Comparison of ENCODE assay signal across 29 mouse cellular contexts in genomic region chr3:31464260-31464659, GRCm38 (mm10).
"Had no signal": no experiment of that assay in that cellular context is flagged by ENCODE, and none has a peak within 500 bp of the region (broad histone marks: within the 10 kb centered on the region; RNA-seq: fewer than 3 reads in every experiment).

No protein-coding gene starts in this region.

- H3K27ac ChIP-seq: heart, adult 2 months; heart, embryonic 13.5 days; heart, embryonic 15.5 days; hindbrain, embryonic 13.5 days; hindbrain, embryonic 15.5 days; hindbrain, postnatal 0 days; kidney, embryonic 15.5 days; layer of hippocampus, adult 2 months; limb, embryonic 13.5 days; limb, embryonic 15.5 days; liver, embryonic 13.5 days; liver, embryonic 15.5 days had no signal

- H3K4me2 ChIP-seq: heart, embryonic 11.5 days; heart, embryonic 13.5 days; heart, embryonic 15.5 days; hindbrain, embryonic 13.5 days; hindbrain, embryonic 15.5 days; kidney, embryonic 15.5 days; limb, embryonic 13.5 days; limb, embryonic 15.5 days; liver, embryonic 13.5 days; liver, embryonic 15.5 days had no signal

- H3K36me3 ChIP-seq: heart, embryonic 13.5 days; heart, embryonic 15.5 days; hindbrain, embryonic 13.5 days; hindbrain, embryonic 15.5 days; kidney, embryonic 15.5 days; limb, embryonic 13.5 days; limb, embryonic 15.5 days; liver, embryonic 13.5 days; liver, embryonic 15.5 days had no signal

- H3K27me3 ChIP-seq: heart, embryonic 13.5 days; heart, embryonic 15.5 days; hindbrain, embryonic 13.5 days; hindbrain, embryonic 15.5 days; kidney, embryonic 15.5 days; limb, embryonic 13.5 days; limb, embryonic 15.5 days; liver, embryonic 13.5 days; liver, embryonic 15.5 days had no signal

- H3K4me1 ChIP-seq: heart, embryonic 13.5 days; heart, embryonic 15.5 days; hindbrain, embryonic 13.5 days; kidney, embryonic 15.5 days; limb, embryonic 13.5 days; limb, embryonic 15.5 days; liver, embryonic 13.5 days; liver, embryonic 15.5 days had no signal

- H3K9ac ChIP-seq: heart, embryonic 13.5 days; heart, embryonic 15.5 days; hindbrain, embryonic 13.5 days; hindbrain, embryonic 15.5 days; kidney, embryonic 15.5 days; limb, embryonic 13.5 days; limb, embryonic 15.5 days; liver, embryonic 13.5 days; liver, embryonic 15.5 days; liver, postnatal 0 days had no signal

- H3K4me3 ChIP-seq: heart, adult 2 months; heart, embryonic 13.5 days; heart, embryonic 15.5 days; hindbrain, embryonic 13.5 days; hindbrain, embryonic 15.5 days; kidney, embryonic 15.5 days; layer of hippocampus, adult 2 months; limb, embryonic 13.5 days; limb, embryonic 15.5 days; liver, embryonic 13.5 days; liver, embryonic 15.5 days had no signal

- ATAC-seq: hindbrain, postnatal 0 days; intestine, embryonic 16.5 days; liver, postnatal 0 days had no signal

- DNase-seq: gastrocnemius, postnatal 14 days; gastrocnemius, postnatal 36 days; heart, adult 11 months; heart, adult 2 months; heart, postnatal 14 days; heart, postnatal 36 days; kidney, adult 11 months; kidney, adult 2 months; kidney, adult 9 months; kidney, postnatal 10 days; kidney, postnatal 25 days; kidney, postnatal 4 days; layer of hippocampus, adult 9-11 months; layer of hippocampus, postnatal 36 days; left cerebral cortex, postnatal 4 days; liver, embryonic 13.5 days; liver, postnatal 0 days had no signal

- H3K9me3 ChIP-seq: heart, embryonic 13.5 days; heart, embryonic 15.5 days; hindbrain, embryonic 13.5 days; hindbrain, embryonic 15.5 days; kidney, embryonic 15.5 days; limb, embryonic 13.5 days; limb, embryonic 15.5 days; liver, embryonic 13.5 days; liver, embryonic 15.5 days had no signal
